Mouse (Mus musculus) brain, embryonic 18.5 days (tissue): ENCODE data around the gene Ctrb1.
"Not testable (repeated sequence)": the region's sequence is repeated elsewhere in the genome, so short reads cannot be mapped to it uniquely, and the experiment has no call there.

Source experiments
- DNase-seq: peaks from one replicate; pipeline ENCODE4 v3.0.0-alpha.2; 2012; ENCODE audit warnings: low read depth, low spot score

Ctrb1 gene

DNA sequence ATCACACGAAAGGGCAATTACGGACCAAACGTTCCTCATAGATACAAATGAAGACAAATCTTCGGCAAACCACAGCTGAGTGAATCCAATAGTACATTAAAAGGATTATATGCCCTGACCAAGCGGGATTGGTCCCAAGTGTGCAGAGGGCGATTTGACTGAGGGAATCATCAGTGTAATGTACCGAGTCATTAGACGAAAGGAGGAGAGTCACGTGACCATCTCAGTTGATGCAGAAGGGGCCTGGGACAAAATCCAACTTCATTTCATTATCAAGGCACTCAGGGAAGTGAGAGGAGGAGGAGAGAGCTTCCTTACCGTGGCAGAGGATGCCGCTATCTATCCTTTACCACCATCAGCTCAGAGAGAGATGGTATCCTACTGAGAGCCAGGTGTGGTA is 9.7 kb downstream of the Ctrb1 start:
- DNase-seq: no peak

DNA sequence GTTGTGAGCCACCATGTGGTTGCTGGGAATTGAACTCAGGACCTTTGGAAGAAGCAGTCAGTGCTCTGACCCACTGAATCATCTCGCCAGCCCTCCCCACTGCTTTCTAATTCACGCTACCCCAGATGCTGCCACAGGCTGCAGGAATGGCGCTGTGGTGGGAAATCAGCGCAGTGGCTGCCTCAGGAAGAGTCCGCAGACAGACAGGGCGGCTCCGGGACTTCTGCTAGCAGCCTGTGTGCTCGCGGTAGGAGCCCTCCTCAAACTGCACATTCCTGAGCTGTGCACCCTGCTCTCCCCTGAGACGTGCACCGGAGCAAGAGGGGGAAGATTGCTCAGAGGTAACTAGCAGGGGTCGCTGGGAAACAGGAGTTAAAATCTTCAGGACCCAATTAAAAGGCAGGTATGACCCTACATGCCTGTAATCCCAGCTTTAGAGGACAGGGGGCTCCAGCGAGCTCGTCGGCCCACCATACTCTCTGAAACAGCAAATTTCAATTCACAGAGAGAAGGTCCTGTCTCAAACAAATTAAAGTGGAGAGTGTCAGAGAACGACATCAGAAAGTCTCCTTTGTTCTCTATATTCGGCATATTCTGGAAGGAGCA is 10.3 kb downstream of the Ctrb1 start:
- no peak for DNase-seq

GRCm38 (mm10) chr8:111678848-111679247 is 12.0 kb downstream of the Ctrb1 start:
- no peak for DNase-seq

GRCm38 (mm10) chr8:111678111-111678510 is 12.7 kb downstream of the Ctrb1 start:
- peak; percentile 16 for DNase-seq

- no peak for DNase-seq
Observed at GRCm38 (mm10) chr8:111676237-111676636, 14.6 kb downstream of the Ctrb1 start.

DNA sequence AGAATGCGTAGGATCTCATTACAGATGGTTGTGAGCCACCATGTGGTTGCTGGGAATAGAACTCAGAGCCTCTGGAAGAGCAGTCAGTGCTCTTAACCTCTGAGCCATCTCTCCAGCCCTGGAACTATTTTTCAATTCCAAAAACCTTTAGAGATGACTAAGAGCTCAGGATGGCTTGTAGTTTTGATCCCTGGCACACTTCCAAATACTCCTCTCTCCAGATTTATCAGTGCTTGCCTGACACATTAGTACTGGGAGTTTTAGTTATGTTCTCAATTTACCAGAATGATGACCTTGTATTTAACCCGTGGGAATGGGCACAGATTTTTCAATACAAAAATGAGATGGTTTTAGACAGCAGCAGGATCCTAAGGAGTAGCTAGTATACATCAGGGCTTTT is 24.1 kb downstream of the Ctrb1 start:
- DNase-seq: no peak

- peak; percentile 6 for DNase-seq
Observed at GRCm38 (mm10) chr8:111662473-111662872, 28.3 kb downstream of the Ctrb1 start.

DNA sequence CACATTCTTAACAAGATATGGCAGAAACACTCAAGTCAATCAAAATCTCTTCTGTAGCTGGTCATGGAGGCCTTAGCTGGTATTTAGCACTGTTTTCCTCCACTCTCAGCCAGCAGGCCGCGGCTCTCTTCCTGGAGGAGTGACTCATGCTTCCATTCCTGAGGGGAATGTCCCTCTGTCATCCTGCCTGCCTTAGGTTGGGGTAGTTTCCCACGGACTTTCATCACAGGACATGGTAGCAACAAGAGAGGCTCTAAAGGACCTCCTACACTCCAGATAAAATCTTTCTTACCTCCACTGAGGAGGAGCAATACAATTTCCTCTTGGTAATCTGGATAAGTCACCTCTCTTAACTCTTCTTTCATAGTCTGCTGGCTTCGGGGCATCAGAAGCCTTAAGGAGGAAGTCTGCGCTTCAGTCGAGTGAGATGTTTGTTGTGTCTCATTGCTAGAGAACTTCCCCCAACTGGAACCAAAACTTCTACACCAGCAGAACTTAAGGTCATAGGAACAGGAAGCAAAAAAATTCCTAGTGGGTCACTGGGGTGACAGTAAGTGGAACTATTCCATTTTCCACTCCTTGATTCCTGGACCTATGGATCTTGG is 31.9 kb downstream of the Ctrb1 start:
- no peak for DNase-seq

- DNase-seq: no peak
Observed at GRCm38 (mm10) chr8:111657312-111657854, 33.4 kb downstream of the Ctrb1 start.

DNA sequence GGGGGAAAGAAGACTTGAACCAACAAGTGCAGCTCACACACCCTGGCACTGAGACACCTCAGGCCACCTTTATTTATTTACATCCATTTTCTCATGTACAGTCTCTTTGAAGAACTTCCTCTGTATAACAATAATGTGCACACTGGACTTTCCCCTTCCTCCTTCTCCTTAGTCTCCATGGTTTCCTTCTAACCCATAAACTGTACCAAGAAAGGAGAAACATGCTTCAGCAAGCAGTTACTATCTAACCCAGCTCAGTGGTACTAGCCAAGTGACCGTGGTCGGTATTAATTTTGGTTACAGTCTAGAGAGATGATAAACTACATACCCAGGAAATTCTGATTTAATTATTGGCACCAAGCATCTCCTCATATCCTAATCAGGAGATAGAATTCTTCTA is 37.3 kb downstream of the Ctrb1 start:
- no peak for DNase-seq

- DNase-seq: no peak
Observed at GRCm38 (mm10) chr8:111650651-111651050, 40.2 kb downstream of the Ctrb1 start.

- no peak for DNase-seq
Observed at GRCm38 (mm10) chr8:111648834-111649233, 42.0 kb downstream of the Ctrb1 start.

GRCm38 (mm10) chr8:111645715-111646114 is 45.1 kb downstream of the Ctrb1 start:
- DNase-seq: no peak

DNA sequence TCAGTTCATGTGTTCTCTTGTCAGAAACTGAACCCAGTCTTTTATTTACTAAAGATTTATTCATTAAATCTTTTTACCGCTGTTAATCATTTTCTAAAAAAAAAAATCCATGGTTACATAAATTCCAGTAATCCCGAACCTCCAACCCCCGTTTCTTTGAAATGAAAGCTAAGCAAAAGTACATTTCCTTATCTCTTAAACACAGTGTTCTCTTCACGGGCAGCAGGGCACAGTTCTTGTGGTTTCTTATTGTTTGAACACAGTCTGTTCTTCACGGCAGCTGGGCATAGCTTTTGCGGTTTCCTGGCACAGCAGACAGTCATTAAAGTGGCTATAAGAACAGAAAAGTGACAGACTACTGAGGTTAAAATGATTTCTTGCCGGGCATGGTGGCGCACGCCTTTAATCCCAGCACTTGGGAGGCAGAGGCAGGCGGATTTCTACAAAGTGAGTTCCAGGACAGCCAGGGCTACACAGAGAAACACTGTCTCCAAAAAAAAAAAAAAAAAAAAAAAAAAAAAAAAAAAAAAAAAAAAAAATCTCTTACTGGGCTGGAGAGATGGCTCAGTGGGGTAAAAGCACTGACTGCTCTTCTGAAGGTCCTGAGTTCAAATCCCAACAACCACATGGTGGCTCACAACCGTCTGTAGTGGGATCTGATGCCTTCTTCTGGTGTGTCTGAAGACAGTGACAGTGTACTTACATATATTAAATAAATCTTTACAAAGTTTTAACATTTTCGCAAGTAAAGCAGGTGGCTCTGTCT is 46.3 kb downstream of the Ctrb1 start:
- not testable (repeated sequence) for DNase-seq

GRCm38 (mm10) chr8:111643264-111644141 is 47.3 kb downstream of the Ctrb1 start, which contains the start of gene Zfp1:
Gene Zfp1, plus strand, starts transcription at chr8:111643401.
- peak; percentile 90 for DNase-seq

GRCm38 (mm10) chr8:111642939-111643263 is 47.9 kb downstream of the Ctrb1 start:
- no peak for DNase-seq

GRCm38 (mm10) chr8:111642496-111642895 is 48.3 kb downstream of the Ctrb1 start:
- DNase-seq: no peak

DNA sequence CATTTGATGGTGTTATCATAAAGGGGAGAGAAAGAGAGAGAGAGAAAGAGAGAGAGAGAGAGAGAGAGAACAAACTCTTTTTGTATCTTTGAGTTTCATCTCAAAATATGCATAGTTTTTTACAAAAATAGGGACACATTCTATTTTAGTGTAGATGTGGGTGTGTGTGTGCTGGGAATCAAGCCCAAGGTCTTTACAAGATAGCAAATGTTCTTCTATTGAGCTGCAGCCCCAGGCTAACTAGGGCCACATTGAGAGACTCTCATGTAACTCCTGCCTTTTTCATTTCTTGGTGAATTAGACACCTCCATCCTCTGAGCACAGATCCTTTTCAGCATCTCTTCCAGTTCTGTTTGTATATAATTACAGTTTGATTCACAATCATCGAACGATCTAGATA is 49.7 kb downstream of the Ctrb1 start:
- no peak for DNase-seq

DNA sequence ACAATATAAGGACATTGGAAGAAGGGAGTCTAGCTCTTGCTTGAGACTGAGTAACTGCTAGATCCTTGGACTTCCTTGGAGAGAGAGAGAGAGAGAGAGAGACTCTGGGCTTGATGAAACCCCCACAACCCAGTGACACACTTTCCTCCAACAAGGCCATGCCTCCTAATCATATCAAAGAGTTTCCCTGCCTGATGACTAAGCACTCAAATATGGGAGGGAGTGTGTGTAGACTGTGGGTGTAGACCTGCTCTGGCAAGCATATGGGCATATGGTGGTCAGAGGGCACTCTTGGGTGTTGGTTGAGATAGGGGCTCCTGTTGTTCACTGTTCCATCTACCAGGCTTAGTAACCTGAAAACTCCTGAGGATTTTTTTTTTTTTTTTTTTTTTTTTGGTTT is 52.7 kb downstream of the Ctrb1 start:
- no peak for DNase-seq
